Mouse (Mus musculus): ENCODE data around the gene BC052040. TPM values are rescaled to one million over a fixed set of nuclear protein-coding genes. Genes with fewer than 3 reads are reported as not detected.
A peak's percentile ranks its signal among the peaks of the same experiment; 100 is the strongest.

The BC052040 gene
- polyA plus RNA-seq, 1 experiment from 2014 or later: 18.9 TPM

DNA sequence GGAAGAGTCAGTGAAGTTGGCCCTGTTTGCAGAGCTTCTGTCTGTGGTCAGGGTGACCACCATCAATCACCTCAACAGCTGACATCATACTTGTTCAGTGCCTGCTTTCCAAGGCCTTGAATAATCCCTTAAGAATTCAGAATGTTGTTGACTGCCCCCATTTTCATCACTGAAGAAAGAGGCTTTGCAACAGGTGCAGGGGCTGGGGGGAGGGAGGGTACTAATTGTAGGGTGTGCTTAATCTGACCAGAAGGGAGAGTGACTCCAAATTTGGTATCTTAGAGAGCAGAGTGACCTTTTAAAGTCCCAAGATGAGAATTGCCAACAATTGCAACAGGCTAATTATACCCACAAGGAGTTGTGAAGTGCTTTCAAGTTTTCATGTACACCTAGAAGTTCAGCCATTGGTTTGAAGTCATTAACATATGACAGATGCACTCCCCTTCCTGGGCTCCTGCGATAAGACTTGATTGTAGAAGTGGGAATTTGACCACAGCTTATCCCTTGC is 24.4 kb downstream of the BC052040 start:
- H3K4me2 ChIP-seq (replicated peaks): no peak overlapping the region
- no peaks in the 10 kb centered on the region for H3K27me3 ChIP-seq
- H3K9ac ChIP-seq: no peak overlapping the region
- no peak for ATAC-seq (ENCODE audit: low FRiP score)
- 33% methylated on average over 1 of the region's 1 CpGs for WGBS
- no peak overlapping the region for H3K27ac ChIP-seq
- no peak overlapping the region for H3K4me3 ChIP-seq
- peaks cover 16% of the 10 kb centered on the region for H3K4me1 ChIP-seq
- H3K9me3 ChIP-seq (replicated peaks): no peaks in the 10 kb centered on the region
- no peaks in the 10 kb centered on the region for H3K36me3 ChIP-seq

DNA sequence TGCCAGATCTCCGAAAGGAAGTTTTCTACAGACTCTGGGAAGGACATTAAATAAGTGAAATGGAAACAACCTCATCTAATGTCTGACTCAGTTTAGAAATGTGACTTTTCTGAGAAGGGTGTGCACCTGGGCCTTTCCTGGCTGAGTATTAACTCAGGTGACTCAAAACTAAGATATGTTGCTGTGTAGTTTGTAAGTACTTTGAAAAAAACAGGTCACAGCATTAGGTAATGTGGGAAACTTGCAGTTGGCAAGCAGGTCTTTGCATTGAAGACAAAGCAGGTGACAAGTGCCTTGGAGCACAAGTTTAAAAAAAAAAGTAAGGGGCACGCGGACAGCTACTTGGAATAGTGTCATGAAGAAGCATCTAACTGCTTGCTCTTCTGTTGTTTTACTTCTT is 27.5 kb downstream of the BC052040 start:
- no peak overlapping the region for H3K4me3 ChIP-seq
- no peak overlapping the region for H3K4me2 ChIP-seq (replicated peaks)
- H3K4me1 ChIP-seq: no peaks in the 10 kb centered on the region
- no peak overlapping the region for H3K27ac ChIP-seq
- H3K9me3 ChIP-seq (replicated peaks): no peaks in the 10 kb centered on the region
- no peak for ATAC-seq (ENCODE audit: low FRiP score)
- H3K9ac ChIP-seq: no peak overlapping the region
- WGBS: 97% methylated on average over 3 of the region's 3 CpGs
- H3K36me3 ChIP-seq: no peaks in the 10 kb centered on the region
- no peaks in the 10 kb centered on the region for H3K27me3 ChIP-seq

DNA sequence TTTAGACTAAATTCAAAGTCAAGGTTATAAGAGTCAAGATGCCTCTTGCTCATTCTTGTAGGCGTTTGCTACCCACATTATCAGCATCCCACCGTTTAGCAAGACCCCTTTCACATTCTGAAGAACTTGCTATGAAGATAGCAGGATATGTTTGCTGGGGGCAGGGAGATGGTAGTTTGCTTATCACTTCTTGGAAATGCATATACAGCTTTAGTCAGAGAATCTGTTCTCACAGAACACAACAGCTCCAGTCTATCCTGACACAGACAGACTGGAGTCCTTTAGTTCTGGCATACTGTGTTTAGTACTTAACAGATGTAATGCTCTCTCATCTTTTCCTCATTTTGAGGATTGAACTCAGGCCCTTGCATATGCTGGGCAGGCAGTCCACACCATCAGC is 28.6 kb downstream of the BC052040 start:
- ATAC-seq (ENCODE audit: low FRiP score): no peak
- no peaks in the 10 kb centered on the region for H3K27me3 ChIP-seq
- no peaks in the 10 kb centered on the region for H3K4me1 ChIP-seq
- H3K9me3 ChIP-seq (replicated peaks): no peaks in the 10 kb centered on the region
- no peak overlapping the region for H3K4me3 ChIP-seq
- H3K27ac ChIP-seq: no peak overlapping the region
- no peaks in the 10 kb centered on the region for H3K36me3 ChIP-seq
- H3K9ac ChIP-seq: no peak overlapping the region
- WGBS: 87% methylated on average over 2 of the region's 2 CpGs
- no peak overlapping the region for H3K4me2 ChIP-seq (replicated peaks)

DNA sequence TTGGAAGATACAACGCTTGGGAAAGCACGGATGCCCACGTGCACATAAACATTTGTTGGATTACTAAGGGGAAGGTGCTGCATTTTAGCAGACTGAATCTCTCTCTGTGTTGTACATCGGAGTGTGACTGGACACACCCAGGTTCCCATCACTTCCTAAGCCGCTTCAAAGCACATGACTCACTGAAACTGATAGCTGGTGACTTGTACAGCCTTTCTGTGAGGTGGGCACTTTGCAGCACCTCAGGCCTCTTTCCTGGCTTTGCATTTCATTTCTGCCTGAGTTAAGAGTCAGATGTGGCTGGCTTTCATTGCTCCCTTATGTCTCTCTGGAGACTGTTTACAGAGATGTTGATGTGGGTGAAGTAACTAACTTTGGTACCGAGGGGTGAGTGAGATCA is 29.0 kb downstream of the BC052040 start:
- Histone ChIP-seq H3K27ac (no peak overlapping the region), H3K27me3 (no peaks in the 10 kb centered on the region), H3K4me2 (replicated peaks) (no peak overlapping the region), H3K9me3 (replicated peaks) (no peaks in the 10 kb centered on the region), H3K36me3 (no peaks in the 10 kb centered on the region), H3K9ac (no peak overlapping the region), H3K4me3 (no peak overlapping the region), H3K4me1 (no peaks in the 10 kb centered on the region)
- ATAC-seq (ENCODE audit: low FRiP score): no peak
- WGBS: 92% methylated on average over 6 of the region's 6 CpGs

DNA sequence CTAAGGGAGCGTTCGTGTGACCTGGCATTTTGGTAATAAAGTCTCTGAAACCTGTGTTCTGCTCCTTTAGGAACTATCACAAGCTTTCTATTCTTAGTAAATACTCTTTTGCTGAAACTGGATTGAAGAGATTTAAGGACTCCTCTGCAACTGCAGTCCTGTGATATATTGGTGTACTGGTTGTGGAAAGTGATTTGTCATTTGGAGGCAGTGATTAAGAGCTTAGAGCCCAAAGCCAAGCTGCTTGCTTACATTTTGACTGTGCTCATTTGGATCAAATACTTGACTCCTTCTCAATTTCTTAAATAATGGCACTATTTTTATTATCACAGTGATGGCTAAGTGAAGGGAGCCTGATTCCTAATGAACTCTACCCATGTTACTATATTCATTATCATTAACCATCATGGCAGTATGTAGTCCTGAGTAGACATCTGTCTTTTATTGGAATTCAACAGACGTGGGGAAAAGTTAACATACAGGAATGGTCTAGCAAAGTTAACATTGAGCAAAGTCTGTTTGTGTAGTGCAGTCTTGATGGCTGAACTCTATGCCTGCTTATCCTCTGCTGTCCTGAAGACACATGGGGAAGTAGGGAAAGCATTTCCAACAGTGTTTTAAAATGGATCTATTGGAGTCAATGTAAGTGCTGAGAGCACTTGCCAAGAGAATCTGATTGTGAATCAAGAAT is 32.5 kb downstream of the BC052040 start:
- ATAC-seq (ENCODE audit: low FRiP score): no peak
- no peak overlapping the region for H3K27ac ChIP-seq
- 91% methylated on average over 3 of the region's 3 CpGs for WGBS

DNA sequence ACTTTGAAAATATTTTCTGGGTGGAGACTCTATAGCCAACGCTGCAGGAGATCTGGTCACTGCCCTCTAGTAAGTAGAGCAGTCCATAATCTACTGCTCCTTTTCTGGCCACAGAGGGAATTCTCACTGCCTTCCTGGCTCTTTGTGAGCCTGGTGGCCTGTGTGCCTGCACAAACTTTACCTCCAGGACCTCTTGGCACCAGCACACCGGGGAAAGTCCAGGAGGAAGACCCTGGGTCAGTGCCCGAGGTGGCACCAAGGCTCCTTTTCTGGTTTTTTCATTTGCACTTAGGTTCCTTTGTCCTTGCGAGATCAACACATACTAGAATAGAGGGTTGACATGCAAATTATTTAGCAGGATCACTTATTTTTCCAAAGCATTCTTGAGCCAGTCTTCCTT is 47.0 kb downstream of the BC052040 start:
- Histone ChIP-seq H3K27ac (no peak overlapping the region), H3K4me2 (replicated peaks) (no peak overlapping the region), H3K4me1 (peaks cover 13% of the 10 kb centered on the region), H3K9me3 (replicated peaks) (no peaks in the 10 kb centered on the region), H3K9ac (no peak overlapping the region), H3K27me3 (no peaks in the 10 kb centered on the region), H3K36me3 (no peaks in the 10 kb centered on the region), H3K4me3 (no peak overlapping the region)
- ATAC-seq (ENCODE audit: low FRiP score): no peak
- WGBS: 90% methylated on average over 4 of the region's 4 CpGs

More for the DNA sequence above, 32.5 kb downstream of the BC052040 start:
- H3K4me2 ChIP-seq (replicated peaks): no peak overlapping the region
- H3K36me3 ChIP-seq: no peaks in the 10 kb centered on the region
- H3K4me1 ChIP-seq: no peaks in the 10 kb centered on the region
- no peaks in the 10 kb centered on the region for H3K27me3 ChIP-seq
- no peaks in the 10 kb centered on the region for H3K9me3 ChIP-seq (replicated peaks)
- H3K9ac ChIP-seq: no peak overlapping the region
- no peak overlapping the region for H3K4me3 ChIP-seq

DNA sequence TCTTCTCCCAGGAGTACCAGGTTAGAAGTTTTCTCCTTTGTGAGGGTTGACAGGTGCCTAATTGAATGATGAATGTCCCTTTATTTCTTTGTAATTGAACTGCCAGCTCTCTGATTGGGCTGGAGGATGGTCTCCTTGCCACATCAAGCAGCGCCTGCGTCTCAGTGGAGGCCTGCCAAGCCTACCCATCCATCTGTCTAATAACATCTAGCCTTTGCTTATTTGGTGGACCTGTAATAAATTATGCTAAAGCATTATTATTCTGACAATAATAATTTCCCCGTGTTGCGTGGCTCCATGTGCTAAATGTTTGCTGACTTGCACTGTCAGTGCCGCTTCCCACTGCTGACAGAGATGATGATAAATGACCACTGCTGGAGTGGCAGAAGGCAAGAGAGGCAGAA is 49.5 kb downstream of the BC052040 start:
- 27% methylated on average over 5 of the region's 5 CpGs for WGBS
- peak; percentile 94 for ATAC-seq (ENCODE audit: low FRiP score)

DNA sequence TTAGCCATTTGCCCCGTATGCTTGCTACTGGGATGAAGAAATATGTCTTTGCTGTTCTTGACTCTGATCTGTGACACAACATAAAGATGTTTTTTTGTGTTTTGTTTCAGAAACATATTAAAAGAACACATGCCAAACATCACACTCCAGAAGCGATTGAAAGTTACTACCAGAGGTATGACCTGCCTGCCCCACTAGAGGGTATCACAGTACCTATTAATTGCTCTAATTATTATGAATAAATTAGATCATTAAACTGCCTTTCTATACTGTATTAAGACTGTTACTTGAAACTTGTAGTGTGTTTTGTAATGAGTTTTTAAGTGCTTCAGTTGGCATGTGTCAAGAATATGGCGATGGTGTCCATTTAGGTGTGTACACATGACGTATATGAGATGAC is 50.3 kb downstream of the BC052040 start:
- Histone ChIP-seq H3K36me3 (no peaks in the 10 kb centered on the region), H3K9me3 (replicated peaks) (no peaks in the 10 kb centered on the region), H3K4me2 (replicated peaks) (no peak overlapping the region), H3K27ac (peak overlapping the region; percentile 67), H3K9ac (no peak overlapping the region), H3K27me3 (no peaks in the 10 kb centered on the region), H3K4me3 (no peak overlapping the region), H3K4me1 (peaks cover 13% of the 10 kb centered on the region)
- ATAC-seq (ENCODE audit: low FRiP score): no peak
- WGBS: 81% methylated on average over 4 of the region's 4 CpGs

More for the DNA sequence above, 49.5 kb downstream of the BC052040 start:
- peak overlapping the region; percentile 82; the same call in 1 of the 2 replicates for H3K27ac ChIP-seq
- H3K36me3 ChIP-seq: no peaks in the 10 kb centered on the region
- no peaks in the 10 kb centered on the region for H3K9me3 ChIP-seq (replicated peaks)
- H3K4me2 ChIP-seq (replicated peaks): no peak overlapping the region; the same call in 1 of the 2 replicates
- H3K4me3 ChIP-seq: no peak overlapping the region
- no peaks in the 10 kb centered on the region for H3K27me3 ChIP-seq
- peaks cover 13% of the 10 kb centered on the region for H3K4me1 ChIP-seq
- no peak overlapping the region for H3K9ac ChIP-seq

DNA sequence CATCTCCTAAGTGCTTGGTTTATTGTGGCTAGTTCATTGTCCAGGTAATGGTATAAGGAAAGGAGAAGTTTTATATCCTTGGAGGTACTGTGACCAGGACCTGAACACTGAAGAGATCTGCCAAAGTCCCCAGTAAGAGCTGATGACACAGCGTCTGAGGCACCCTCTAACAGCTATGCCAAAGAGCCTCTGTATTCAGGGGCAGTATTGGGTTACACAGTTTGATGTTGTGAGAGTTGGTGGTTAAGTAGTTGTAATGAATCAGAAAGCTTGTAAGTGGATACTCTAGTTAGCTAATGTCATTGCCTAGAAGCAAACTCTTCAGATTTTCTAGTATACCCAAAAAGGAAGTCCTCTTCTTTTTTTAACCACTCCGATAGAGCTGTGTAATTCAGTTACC is 68.7 kb downstream of the BC052040 start:
- Histone ChIP-seq H3K36me3 (no peaks in the 10 kb centered on the region), H3K4me1 (no peaks in the 10 kb centered on the region), H3K4me3 (no peak overlapping the region), H3K27ac (no peak overlapping the region), H3K4me2 (replicated peaks) (no peak overlapping the region), H3K27me3 (no peaks in the 10 kb centered on the region), H3K9ac (no peak overlapping the region), H3K9me3 (replicated peaks) (no peaks in the 10 kb centered on the region)
- ATAC-seq (ENCODE audit: low FRiP score): no peak
- WGBS: 79% methylated on average over 2 of the region's 2 CpGs

DNA sequence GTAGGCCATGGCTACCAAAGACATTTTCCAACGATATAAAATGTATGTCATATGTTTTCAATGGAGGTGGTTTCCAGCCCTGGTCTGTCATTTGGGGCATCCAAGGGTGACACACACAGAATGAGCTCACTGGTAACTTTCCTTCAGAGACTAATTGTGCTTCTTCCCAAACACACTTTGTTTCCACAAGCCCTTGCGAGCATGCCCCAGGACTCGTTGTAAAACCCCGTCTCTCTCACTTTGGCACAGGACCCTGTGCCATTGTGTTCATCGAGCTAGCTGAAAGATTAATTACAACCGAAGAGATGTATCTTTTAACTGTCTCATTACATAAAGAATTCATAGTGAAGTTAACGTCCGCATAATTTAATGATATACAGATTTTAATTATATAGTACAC is 78.2 kb downstream of the BC052040 start:
- Histone ChIP-seq H3K27me3 (no peaks in the 10 kb centered on the region), H3K4me2 (replicated peaks) (no peak overlapping the region), H3K4me1 (peaks cover 13% of the 10 kb centered on the region), H3K36me3 (0 out of 2 replicates have a peak, but pooled peaks cover 3% of the 10 kb centered on the region), H3K27ac (peak overlapping the region; percentile 82; the same call in 1 of the 2 replicates), H3K9me3 (replicated peaks) (no peaks in the 10 kb centered on the region), H3K9ac (no peak overlapping the region), H3K4me3 (no peak overlapping the region)
- WGBS: 65% methylated on average over 8 of the region's 8 CpGs
- no peak for ATAC-seq (ENCODE audit: low FRiP score)

DNA sequence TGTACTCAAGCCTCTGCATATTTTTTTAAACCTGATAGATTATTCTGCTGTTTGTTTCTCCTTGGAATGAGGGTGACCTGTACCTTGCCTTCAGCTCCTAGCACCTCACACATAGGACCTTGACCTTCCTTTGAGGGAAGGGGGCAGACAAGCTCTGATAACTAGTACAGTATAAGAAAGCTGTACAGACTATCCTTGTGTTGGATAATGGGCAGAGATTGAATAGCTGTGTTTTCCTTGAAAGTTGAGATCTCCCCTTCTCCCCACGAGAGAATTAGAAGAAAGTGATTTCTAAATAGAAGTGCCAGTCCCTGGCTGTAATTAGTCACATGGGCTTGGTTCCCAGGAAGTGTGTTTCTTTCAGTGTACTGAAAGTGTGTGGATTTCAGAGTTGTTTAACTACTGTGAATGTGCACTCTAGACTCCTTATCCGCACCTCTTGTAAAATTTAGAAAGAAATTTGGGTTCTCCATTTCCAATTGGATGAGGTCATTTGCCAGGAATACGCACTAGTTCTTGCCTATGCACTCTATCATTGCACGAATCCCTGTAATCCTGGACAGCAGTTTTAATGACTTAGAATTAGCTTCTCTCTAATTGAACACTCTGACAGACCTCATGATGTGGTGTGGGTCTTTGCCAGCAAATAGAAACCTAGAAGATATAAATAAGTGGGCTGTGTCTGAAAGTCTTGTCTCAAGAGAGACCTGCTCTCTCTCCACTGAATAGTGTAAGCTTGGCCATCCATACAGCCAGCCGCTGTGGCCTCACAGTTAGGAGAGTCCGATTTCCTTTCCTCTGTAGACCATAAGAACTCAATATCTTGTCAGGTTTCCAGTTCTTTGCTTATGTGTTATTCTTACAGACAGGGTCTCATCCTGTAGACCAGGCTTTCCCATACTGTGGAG is 79.0 kb downstream of the BC052040 start:
- no peak overlapping the region for H3K9ac ChIP-seq
- H3K4me1 ChIP-seq: peaks cover 13% of the 10 kb centered on the region
- H3K4me3 ChIP-seq: no peak overlapping the region
- no peaks in the 10 kb centered on the region for H3K27me3 ChIP-seq
- H3K36me3 ChIP-seq: 0 out of 2 replicates have a peak, but pooled peaks cover 3% of the 10 kb centered on the region
- peak overlapping the region; percentile 44; the same call in 1 of the 2 replicates for H3K27ac ChIP-seq
- no peak overlapping the region for H3K4me2 ChIP-seq (replicated peaks)
- 85% methylated on average over 6 of the region's 6 CpGs for WGBS
- no peaks in the 10 kb centered on the region for H3K9me3 ChIP-seq (replicated peaks)
- no peak for ATAC-seq (ENCODE audit: low FRiP score)

DNA sequence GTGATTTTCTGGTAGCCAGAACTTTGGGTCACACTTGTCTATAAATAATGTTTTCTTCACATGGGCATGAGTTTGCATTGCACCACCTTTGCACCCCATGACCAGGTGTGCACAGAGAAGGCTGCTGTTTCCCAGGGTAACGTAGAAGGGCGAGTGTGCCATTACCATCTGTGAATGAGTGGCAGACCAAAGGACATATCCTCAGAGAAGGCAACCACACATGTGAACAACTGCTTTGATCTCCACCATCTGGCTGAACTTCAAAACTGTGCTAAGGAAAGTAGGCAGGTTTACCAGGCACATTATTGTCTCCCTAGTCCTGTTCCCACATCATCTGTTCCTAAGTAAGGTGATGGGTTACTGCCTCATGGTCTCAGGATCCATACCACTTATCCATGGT is 86.0 kb downstream of the BC052040 start:
- no peak for ATAC-seq (ENCODE audit: low FRiP score)
- H3K9ac ChIP-seq: no peak overlapping the region
- no peaks in the 10 kb centered on the region for H3K4me1 ChIP-seq
- no peaks in the 10 kb centered on the region for H3K9me3 ChIP-seq (replicated peaks)
- H3K27ac ChIP-seq: no peak overlapping the region
- H3K36me3 ChIP-seq: 0 out of 2 replicates have a peak, but pooled peaks cover 3% of the 10 kb centered on the region
- no peaks in the 10 kb centered on the region for H3K27me3 ChIP-seq
- H3K4me3 ChIP-seq: no peak overlapping the region
- no peak overlapping the region for H3K4me2 ChIP-seq (replicated peaks)
- 94% methylated on average over 2 of the region's 2 CpGs for WGBS

Measured in hindbrain, embryonic 12.5 days (tissue).